Mouse (Mus musculus): ENCODE measurements around the gene P2ry13. TPM values are rescaled to one million over a fixed set of nuclear protein-coding genes. Genes with fewer than 3 reads are reported as not detected.

The P2ry13 gene
- polyA plus RNA-seq, 2 experiments = 1.4 to 1.6 TPM

DNA sequence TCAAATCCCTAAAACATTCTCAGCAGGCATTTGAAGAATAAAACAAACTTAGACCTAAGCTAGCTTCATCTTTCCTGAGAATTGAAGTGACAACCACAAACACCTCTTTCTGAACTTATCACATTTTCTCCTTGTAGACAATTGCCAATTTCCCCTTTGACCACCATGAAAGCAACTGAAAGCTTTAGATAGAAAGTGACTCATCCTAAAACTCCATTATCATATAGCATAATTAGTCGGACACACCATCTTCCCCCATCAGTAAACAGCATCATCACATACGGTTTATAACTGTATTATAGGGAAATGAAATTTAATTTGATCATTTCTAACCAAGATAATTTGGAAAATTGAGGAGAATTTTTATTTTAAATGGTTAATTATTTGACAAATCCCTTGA lies 11.6 kb upstream of the P2ry13 start:
- Histone ChIP-seq H3K4me3 (replicated peaks; ENCODE audit: low read length) (no peak overlapping the region), H3K9me3 (ENCODE audit: control insufficient read depth, low read length) (no peaks in the 10 kb centered on the region), H3K4me1 (ENCODE audit: control insufficient read depth, insufficient read depth, low read length) (no peaks in the 10 kb centered on the region), H3K4me2 (replicated peaks; ENCODE audit: low read depth, low read length, severe bottlenecking) (no peak overlapping the region), H3K9ac (ENCODE audit: low read depth, low read length, severe bottlenecking) (no peak overlapping the region), H3K27ac (replicated peaks; ENCODE audit: low read depth, low read length) (no peak overlapping the region), H3K27me3 (ENCODE audit: control insufficient read depth, insufficient read depth, low read length) (no peaks in the 10 kb centered on the region), H3K36me3 (ENCODE audit: control insufficient read depth, insufficient read depth, low read length) (no peaks in the 10 kb centered on the region)
- DNase-seq (ENCODE audit: low spot score) (no peak), ATAC-seq (ENCODE audit: low FRiP score, low read depth) (no peak)
- 85% methylated on average over 2 of the region's 2 CpGs for WGBS
- no peak for TF ChIP-seq POLR2A (IDR thresholded peaks at IDR 0.05; ENCODE audit: borderline replicate concordance, extremely low read depth, insufficient read depth, insufficient read length)

DNA sequence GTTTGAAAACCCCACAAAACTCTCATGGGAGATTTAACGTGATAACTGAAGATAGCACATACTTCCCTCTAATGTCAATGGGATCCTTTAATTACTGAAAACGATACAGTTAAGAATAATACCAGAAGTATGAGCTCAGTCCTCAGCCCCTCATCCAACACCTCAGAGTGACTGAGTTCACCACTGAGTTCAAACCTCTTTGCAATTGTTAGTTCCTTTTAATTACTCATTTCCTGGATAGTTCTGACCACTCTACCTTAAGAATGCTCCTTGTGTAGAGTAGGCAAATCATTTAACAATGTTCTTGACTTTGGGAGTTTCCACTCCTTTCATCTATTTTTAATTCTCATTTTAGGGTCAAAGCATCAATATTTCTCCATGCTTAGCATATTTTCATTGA lies 8.6 kb upstream of the P2ry13 start:
- Histone ChIP-seq H3K4me1 (ENCODE audit: control insufficient read depth, insufficient read depth, low read length) (no peaks in the 10 kb centered on the region), H3K4me3 (replicated peaks; ENCODE audit: low read length) (no peak overlapping the region), H3K4me2 (replicated peaks; ENCODE audit: low read depth, low read length, severe bottlenecking) (no peak overlapping the region), H3K9me3 (ENCODE audit: control insufficient read depth, low read length) (no peaks in the 10 kb centered on the region), H3K36me3 (ENCODE audit: control insufficient read depth, insufficient read depth, low read length) (no peaks in the 10 kb centered on the region), H3K27ac (replicated peaks; ENCODE audit: low read depth, low read length) (no peak overlapping the region), H3K27me3 (ENCODE audit: control insufficient read depth, insufficient read depth, low read length) (no peaks in the 10 kb centered on the region), H3K9ac (ENCODE audit: low read depth, low read length, severe bottlenecking) (no peak overlapping the region)
- TF ChIP-seq POLR2A (IDR thresholded peaks at IDR 0.05; ENCODE audit: borderline replicate concordance, extremely low read depth, insufficient read depth, insufficient read length) = no peak
- ATAC-seq (ENCODE audit: low FRiP score, low read depth) (no peak), DNase-seq (ENCODE audit: low spot score) (no peak)
- WGBS = 77% methylated on average over 2 of the region's 2 CpGs

DNA sequence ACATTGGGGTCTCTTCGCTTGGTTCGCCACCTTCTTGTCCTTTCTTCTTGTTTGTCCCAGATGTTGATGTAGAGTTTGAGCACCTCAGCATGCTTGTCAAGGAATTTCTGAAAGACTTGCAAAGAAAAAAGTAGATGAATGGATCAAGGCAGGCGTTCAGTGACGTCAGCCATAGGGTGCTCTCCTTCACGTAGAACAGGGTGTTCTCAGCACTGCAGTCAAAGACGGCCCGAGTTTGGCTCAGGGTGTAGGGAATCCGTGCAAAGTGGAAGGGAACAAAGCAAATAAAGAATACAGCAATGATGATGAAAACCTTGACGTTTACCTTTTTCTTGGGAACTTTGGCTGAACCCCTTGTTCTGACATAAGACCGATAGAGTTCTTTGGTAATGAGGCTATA lies 6.5 kb upstream of the P2ry13 start:
- no peaks in the 10 kb centered on the region for H3K4me1 ChIP-seq (ENCODE audit: control insufficient read depth, insufficient read depth, low read length)
- no peak overlapping the region for H3K4me3 ChIP-seq (replicated peaks; ENCODE audit: low read length)
- no peaks in the 10 kb centered on the region for H3K9me3 ChIP-seq (ENCODE audit: control insufficient read depth, low read length)
- no peaks in the 10 kb centered on the region for H3K36me3 ChIP-seq (ENCODE audit: control insufficient read depth, insufficient read depth, low read length)
- WGBS = 90% methylated on average over 10 of the region's 10 CpGs
- H3K9ac ChIP-seq (ENCODE audit: low read depth, low read length, severe bottlenecking) = no peak overlapping the region
- H3K4me2 ChIP-seq (replicated peaks; ENCODE audit: low read depth, low read length, severe bottlenecking) = no peak overlapping the region
- H3K27me3 ChIP-seq (ENCODE audit: control insufficient read depth, insufficient read depth, low read length) = no peaks in the 10 kb centered on the region
- TF ChIP-seq POLR2A (IDR thresholded peaks at IDR 0.05; ENCODE audit: borderline replicate concordance, extremely low read depth, insufficient read depth, insufficient read length) = no peak
- DNase-seq (ENCODE audit: low spot score) (no peak), ATAC-seq (ENCODE audit: low FRiP score, low read depth) (no peak)
- H3K27ac ChIP-seq (replicated peaks; ENCODE audit: low read depth, low read length) = no peak overlapping the region

DNA sequence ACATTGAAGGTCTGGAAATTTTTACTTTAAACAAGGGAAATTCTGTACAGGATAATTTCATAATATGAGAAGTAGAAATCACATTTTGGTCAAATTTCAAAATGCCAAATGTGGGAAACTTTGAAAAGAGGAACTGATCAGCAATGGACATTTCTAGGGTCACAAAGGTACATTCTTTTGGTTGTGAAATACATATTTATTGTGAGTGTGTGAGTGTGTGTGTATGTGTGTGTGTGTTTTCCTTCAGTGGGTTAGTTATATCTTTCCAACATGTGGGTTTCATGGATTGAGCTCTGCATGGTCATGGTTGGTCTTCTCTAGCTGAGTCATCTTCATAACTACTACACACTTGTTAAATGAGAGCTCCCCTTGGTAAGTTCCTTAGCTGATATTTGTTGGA lies 1.7 kb upstream of the P2ry13 start:
- ATAC-seq (ENCODE audit: low FRiP score, low read depth) = no peak
- H3K4me3 ChIP-seq (replicated peaks; ENCODE audit: low read length) = no peak overlapping the region
- H3K4me1 ChIP-seq (ENCODE audit: control insufficient read depth, insufficient read depth, low read length) = peaks cover 7% of the 10 kb centered on the region; the same call in 1 of the 2 replicates
- H3K36me3 ChIP-seq (ENCODE audit: control insufficient read depth, insufficient read depth, low read length) = no peaks in the 10 kb centered on the region
- no peak overlapping the region for H3K27ac ChIP-seq (replicated peaks; ENCODE audit: low read depth, low read length)
- no peak for DNase-seq (ENCODE audit: low spot score)
- no peak for TF ChIP-seq POLR2A (IDR thresholded peaks at IDR 0.05; ENCODE audit: borderline replicate concordance, extremely low read depth, insufficient read depth, insufficient read length)
- H3K4me2 ChIP-seq (replicated peaks; ENCODE audit: low read depth, low read length, severe bottlenecking) = no peak overlapping the region
- no peak overlapping the region for H3K9ac ChIP-seq (ENCODE audit: low read depth, low read length, severe bottlenecking)
- no peaks in the 10 kb centered on the region for H3K9me3 ChIP-seq (ENCODE audit: control insufficient read depth, low read length)
- no peaks in the 10 kb centered on the region for H3K27me3 ChIP-seq (ENCODE audit: control insufficient read depth, insufficient read depth, low read length)

DNA sequence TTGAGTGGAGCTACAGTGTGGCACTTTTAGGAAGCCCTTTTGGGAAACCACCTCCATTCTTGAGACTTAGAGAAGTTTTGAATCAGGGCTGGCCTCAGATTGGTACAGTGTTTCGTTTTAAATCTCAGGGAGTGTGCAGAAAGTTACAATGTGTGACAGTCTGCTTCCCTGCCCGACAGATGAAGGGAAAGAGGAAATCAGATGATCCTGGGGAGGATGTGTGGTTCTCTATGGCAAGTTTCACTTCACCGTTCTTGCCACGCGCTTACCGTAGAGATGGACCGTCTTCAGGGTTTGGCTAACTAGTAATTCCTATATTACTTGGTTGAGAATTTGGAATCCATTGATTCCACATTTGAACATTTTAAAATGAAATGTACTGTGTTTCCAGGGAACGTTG lies 1.1 kb upstream of the P2ry13 start:
- Histone ChIP-seq H3K4me1 (ENCODE audit: control insufficient read depth, insufficient read depth, low read length) (peaks cover 7% of the 10 kb centered on the region; the same call in 1 of the 2 replicates), H3K9me3 (ENCODE audit: control insufficient read depth, low read length) (no peaks in the 10 kb centered on the region), H3K9ac (ENCODE audit: low read depth, low read length, severe bottlenecking) (no peak overlapping the region), H3K27me3 (ENCODE audit: control insufficient read depth, insufficient read depth, low read length) (no peaks in the 10 kb centered on the region), H3K4me3 (replicated peaks; ENCODE audit: low read length) (no peak overlapping the region), H3K4me2 (replicated peaks; ENCODE audit: low read depth, low read length, severe bottlenecking) (no peak overlapping the region), H3K36me3 (ENCODE audit: control insufficient read depth, insufficient read depth, low read length) (no peaks in the 10 kb centered on the region), H3K27ac (replicated peaks; ENCODE audit: low read depth, low read length) (no peak overlapping the region)
- DNase-seq (ENCODE audit: low spot score) = no peak
- ATAC-seq (ENCODE audit: low FRiP score, low read depth) = no peak
- 68% methylated on average over 8 of the region's 8 CpGs for WGBS
- no peak for TF ChIP-seq POLR2A (IDR thresholded peaks at IDR 0.05; ENCODE audit: borderline replicate concordance, extremely low read depth, insufficient read depth, insufficient read length)

DNA sequence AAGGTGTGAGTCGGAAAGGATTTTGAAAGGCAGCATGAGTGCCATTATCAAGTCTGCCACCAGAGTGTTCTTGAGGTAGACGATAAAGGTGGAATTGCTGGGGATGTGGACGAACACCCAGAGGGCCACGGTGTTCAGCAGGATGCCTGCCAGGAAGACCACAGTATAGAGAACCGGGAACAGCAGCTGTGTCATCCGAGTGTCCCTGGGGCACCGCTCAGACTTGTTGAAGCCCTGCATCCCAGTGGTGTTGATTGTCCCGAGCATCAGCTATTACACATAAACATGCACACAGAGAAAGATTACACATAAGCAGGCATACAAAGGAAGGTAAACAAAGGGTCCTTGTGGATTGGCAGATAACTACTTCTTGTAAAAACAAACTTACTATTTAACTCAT lies 593 bp downstream of the P2ry13 start:
- TF ChIP-seq POLR2A (IDR thresholded peaks at IDR 0.05; ENCODE audit: borderline replicate concordance, extremely low read depth, insufficient read depth, insufficient read length) = no peak
- Histone ChIP-seq H3K36me3 (ENCODE audit: control insufficient read depth, insufficient read depth, low read length) (no peaks in the 10 kb centered on the region), H3K4me3 (replicated peaks; ENCODE audit: low read length) (no peak overlapping the region), H3K4me2 (replicated peaks; ENCODE audit: low read depth, low read length, severe bottlenecking) (no peak overlapping the region), H3K9ac (ENCODE audit: low read depth, low read length, severe bottlenecking) (no peak overlapping the region), H3K27me3 (ENCODE audit: control insufficient read depth, insufficient read depth, low read length) (no peaks in the 10 kb centered on the region), H3K9me3 (ENCODE audit: control insufficient read depth, low read length) (no peaks in the 10 kb centered on the region), H3K27ac (replicated peaks; ENCODE audit: low read depth, low read length) (no peak overlapping the region), H3K4me1 (ENCODE audit: control insufficient read depth, insufficient read depth, low read length) (peaks cover 9% of the 10 kb centered on the region; the same call in 1 of the 2 replicates)
- DNase-seq (ENCODE audit: low spot score) (no peak), ATAC-seq (ENCODE audit: low FRiP score, low read depth) (no peak)
- 78% methylated on average over 8 of the region's 8 CpGs for WGBS

All from limb, embryonic 14.5 days (tissue).